Mouse (Mus musculus): ENCODE results near the gene Aff3. TPM values are rescaled to one million over a fixed set of nuclear protein-coding genes. Genes with fewer than 3 reads are reported as not detected.

Aff3 gene
- polyA plus RNA-seq, 1 experiment from 2014 or later: 1.9 TPM

GRCm38 (mm10) chr1:38428708-38429683, 235.8 kb downstream of the Aff3 start:
- TF ChIP-seq CTCF (IDR thresholded peaks at IDR 0.05; ENCODE audit: low read depth) (no peak), EP300 (optimal IDR thresholded peaks at IDR 0.05) (no peak)
- Histone ChIP-seq H3K27ac (replicated peaks) (no peak overlapping the region), H3K36me3 (ENCODE audit: control insufficient read depth, insufficient read depth, low read length) (no peaks in the 10 kb centered on the region), H3K4me3 (ENCODE audit: low read depth, low read length) (no peak overlapping the region), H3K4me1 (replicated peaks; ENCODE audit: control insufficient read depth, insufficient read depth) (no peaks in the 10 kb centered on the region), H3K4me2 (replicated peaks; ENCODE audit: low read depth) (no peak overlapping the region), H3K9me3 (ENCODE audit: control insufficient read depth, low read length) (no peaks in the 10 kb centered on the region), H3K9ac (ENCODE audit: low read length) (no peak overlapping the region), H3K27me3 (ENCODE audit: control insufficient read depth, insufficient read depth, low read length) (no peaks in the 10 kb centered on the region)
- ATAC-seq (ENCODE audit: low FRiP score, low TSS enrichment) (no peak), DNase-seq (ENCODE audit: low spot score) (no peak)
- 56% methylated on average over 13 of the region's 13 CpGs for WGBS

GRCm38 (mm10) chr1:38422921-38423320, 241.8 kb downstream of the Aff3 start:
- 67% methylated on average over 6 of the region's 6 CpGs for WGBS
- no peaks in the 10 kb centered on the region for H3K9me3 ChIP-seq (ENCODE audit: control insufficient read depth, low read length)
- no peaks in the 10 kb centered on the region for H3K4me1 ChIP-seq (replicated peaks; ENCODE audit: control insufficient read depth, insufficient read depth)
- H3K9ac ChIP-seq (ENCODE audit: low read length): no peak overlapping the region
- TF ChIP-seq CTCF (IDR thresholded peaks at IDR 0.05; ENCODE audit: low read depth) (no peak), EP300 (optimal IDR thresholded peaks at IDR 0.05) (no peak)
- H3K27me3 ChIP-seq (ENCODE audit: control insufficient read depth, insufficient read depth, low read length): no peaks in the 10 kb centered on the region
- H3K27ac ChIP-seq (replicated peaks): no peak overlapping the region
- no peak overlapping the region for H3K4me2 ChIP-seq (replicated peaks; ENCODE audit: low read depth)
- H3K4me3 ChIP-seq (ENCODE audit: low read depth, low read length): no peak overlapping the region
- DNase-seq (ENCODE audit: low spot score) (no peak), ATAC-seq (ENCODE audit: low FRiP score, low TSS enrichment) (no peak)
- H3K36me3 ChIP-seq (ENCODE audit: control insufficient read depth, insufficient read depth, low read length): no peaks in the 10 kb centered on the region

- H3K4me1 ChIP-seq (replicated peaks; ENCODE audit: control insufficient read depth, insufficient read depth): no peaks in the 10 kb centered on the region
- H3K9ac ChIP-seq (ENCODE audit: low read length): no peak overlapping the region
- H3K4me3 ChIP-seq (ENCODE audit: low read depth, low read length): no peak overlapping the region
- H3K4me2 ChIP-seq (replicated peaks; ENCODE audit: low read depth): no peak overlapping the region
- H3K27me3 ChIP-seq (ENCODE audit: control insufficient read depth, insufficient read depth, low read length): no peaks in the 10 kb centered on the region
- no peaks in the 10 kb centered on the region for H3K36me3 ChIP-seq (ENCODE audit: control insufficient read depth, insufficient read depth, low read length)
- no peak overlapping the region for H3K27ac ChIP-seq (replicated peaks)
- ATAC-seq (ENCODE audit: low FRiP score, low TSS enrichment) (no peak), DNase-seq (ENCODE audit: low spot score) (no peak)
- WGBS: 88% methylated on average over 4 of the region's 4 CpGs
- no peaks in the 10 kb centered on the region for H3K9me3 ChIP-seq (ENCODE audit: control insufficient read depth, low read length)
- no peak for TF ChIP-seq CTCF (IDR thresholded peaks at IDR 0.05; ENCODE audit: low read depth)
- TF ChIP-seq EP300 (optimal IDR thresholded peaks at IDR 0.05): no peak
Observed at GRCm38 (mm10) chr1:38419331-38419730, 245.4 kb downstream of the Aff3 start.

GRCm38 (mm10) chr1:38418181-38419032, 246.3 kb downstream of the Aff3 start:
- H3K4me2 ChIP-seq (replicated peaks; ENCODE audit: low read depth): no peak overlapping the region
- no peak overlapping the region for H3K9ac ChIP-seq (ENCODE audit: low read length)
- H3K36me3 ChIP-seq (ENCODE audit: control insufficient read depth, insufficient read depth, low read length): no peaks in the 10 kb centered on the region
- H3K4me3 ChIP-seq (ENCODE audit: low read depth, low read length): no peak overlapping the region
- H3K27me3 ChIP-seq (ENCODE audit: control insufficient read depth, insufficient read depth, low read length): no peaks in the 10 kb centered on the region
- DNase-seq (ENCODE audit: low spot score) (no peak), ATAC-seq (ENCODE audit: low FRiP score, low TSS enrichment) (no peak)
- 63% methylated on average over 12 of the region's 12 CpGs for WGBS
- H3K9me3 ChIP-seq (ENCODE audit: control insufficient read depth, low read length): no peaks in the 10 kb centered on the region
- H3K27ac ChIP-seq (replicated peaks): no peak overlapping the region
- H3K4me1 ChIP-seq (replicated peaks; ENCODE audit: control insufficient read depth, insufficient read depth): no peaks in the 10 kb centered on the region
- TF ChIP-seq EP300 (optimal IDR thresholded peaks at IDR 0.05): no peak
- no peak for TF ChIP-seq CTCF (IDR thresholded peaks at IDR 0.05; ENCODE audit: low read depth)

- Histone ChIP-seq H3K27ac (replicated peaks) (no peak overlapping the region), H3K27me3 (ENCODE audit: control insufficient read depth, insufficient read depth, low read length) (no peaks in the 10 kb centered on the region), H3K4me3 (ENCODE audit: low read depth, low read length) (no peak overlapping the region), H3K9me3 (ENCODE audit: control insufficient read depth, low read length) (no peaks in the 10 kb centered on the region), H3K4me2 (replicated peaks; ENCODE audit: low read depth) (no peak overlapping the region), H3K36me3 (ENCODE audit: control insufficient read depth, insufficient read depth, low read length) (no peaks in the 10 kb centered on the region), H3K4me1 (replicated peaks; ENCODE audit: control insufficient read depth, insufficient read depth) (no peaks in the 10 kb centered on the region), H3K9ac (ENCODE audit: low read length) (no peak overlapping the region)
- ATAC-seq (ENCODE audit: low FRiP score, low TSS enrichment): no peak
- 87% methylated on average over 12 of the region's 12 CpGs for WGBS
- DNase-seq (ENCODE audit: low spot score): no peak
- TF ChIP-seq EP300 (optimal IDR thresholded peaks at IDR 0.05): no peak
- no peak for TF ChIP-seq CTCF (IDR thresholded peaks at IDR 0.05; ENCODE audit: low read depth)
Observed at GRCm38 (mm10) chr1:38417196-38417595, 247.6 kb downstream of the Aff3 start.

All from stomach, postnatal 0 days (tissue).